Mouse (Mus musculus): ENCODE data around the gene Mrps34. TPM values are rescaled to one million over a fixed set of nuclear protein-coding genes. Genes with fewer than 3 reads are reported as not detected.

Gene Mrps34
- total and polyA plus RNA-seq, 3 experiments = 21.1 to 82.8 (median 28.8) TPM

- Histone ChIP-seq H3K36me3 (replicated peaks) (peaks cover 100% of the 10 kb centered on the region), H3K27me3 (ENCODE audit: insufficient read depth, low read length) (no peaks in the 10 kb centered on the region), H3K4me3 (ENCODE audit: low read depth, low read length) (peak overlapping the region; percentile 44; the same call in 1 of the 2 replicates), H3K9me3 (replicated peaks) (no peaks in the 10 kb centered on the region), H3K4me1 (ENCODE audit: insufficient read depth, low read depth, low read length) (peaks cover 71% of the 10 kb centered on the region)
- TF ChIP-seq TAL1 (conservative IDR thresholded peaks at IDR 0.05; ENCODE audit: low read depth, low read length) = no peak
- no peak for TF ChIP-seq GATA2 (IDR thresholded peaks at IDR 0.05; ENCODE audit: borderline replicate concordance, low read depth, low read length)
- no peak for TF ChIP-seq GATA1 (IDR thresholded peaks at IDR 0.05; ENCODE audit: borderline replicate concordance, low read length)
- TF ChIP-seq CTCF (IDR thresholded peaks at IDR 0.05; ENCODE audit: low read depth, low read length) = no peak
- no peak for TF ChIP-seq POLR2AphosphoS5 (IDR thresholded peaks at IDR 0.05; ENCODE audit: insufficient replicate concordance, low read depth, low read length)
- ATAC-seq (ENCODE audit: extremely low read depth, insufficient number of reproducible peaks, low FRiP score, poor library complexity, severe bottlenecking) (no peak), DNase-seq (ENCODE audit: low spot score) (no peak)
Measured at GRCm38 (mm10) chr17:24902124-24902523, 7.2 kb downstream of the Mrps34 start.

GRCm38 (mm10) chr17:24902671-24903474 lies 8.0 kb downstream of the Mrps34 start:
- ATAC-seq (ENCODE audit: extremely low read depth, insufficient number of reproducible peaks, low FRiP score, poor library complexity, severe bottlenecking) (peak; percentile 75), DNase-seq (ENCODE audit: low spot score) (peak; percentile 66)
- Histone ChIP-seq H3K36me3 (replicated peaks) (peaks cover 100% of the 10 kb centered on the region), H3K4me3 (ENCODE audit: low read depth, low read length) (peak overlapping the region; percentile 48; the same call in 1 of the 2 replicates), H3K27me3 (ENCODE audit: insufficient read depth, low read length) (no peaks in the 10 kb centered on the region), H3K9me3 (replicated peaks) (no peaks in the 10 kb centered on the region), H3K4me1 (ENCODE audit: insufficient read depth, low read depth, low read length) (peaks cover 64% of the 10 kb centered on the region)
- TF ChIP-seq GATA1 (IDR thresholded peaks at IDR 0.05; ENCODE audit: borderline replicate concordance, low read length) (no peak), TAL1 (conservative IDR thresholded peaks at IDR 0.05; ENCODE audit: low read depth, low read length) (peak; percentile 92)

DNA sequence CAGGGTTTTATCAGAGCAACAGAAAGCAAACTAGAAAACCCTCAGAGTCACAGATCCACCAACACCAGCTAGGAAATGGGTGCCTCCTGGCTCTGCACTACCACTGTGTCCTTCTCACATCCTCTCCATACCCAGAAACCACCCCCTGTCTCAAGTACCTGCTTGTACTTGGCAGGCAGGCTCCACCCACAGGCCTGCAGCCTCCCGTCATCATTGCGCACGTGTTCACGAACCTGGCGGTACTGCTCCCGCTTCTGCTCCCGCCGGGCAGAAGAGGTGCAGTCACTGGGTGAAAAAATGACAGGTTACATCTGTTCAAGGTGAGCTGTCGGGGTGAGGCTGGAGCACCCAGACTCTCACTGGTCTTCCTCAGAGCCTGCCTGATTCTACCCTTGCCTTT lies 8.9 kb downstream of the Mrps34 start:
- Histone ChIP-seq H3K4me1 (ENCODE audit: insufficient read depth, low read depth, low read length) (peaks cover 55% of the 10 kb centered on the region), H3K9me3 (replicated peaks) (no peaks in the 10 kb centered on the region), H3K4me3 (ENCODE audit: low read depth, low read length) (no peak overlapping the region), H3K36me3 (replicated peaks) (peaks cover 100% of the 10 kb centered on the region), H3K27me3 (ENCODE audit: insufficient read depth, low read length) (no peaks in the 10 kb centered on the region)
- DNase-seq (ENCODE audit: low spot score) (no peak), ATAC-seq (ENCODE audit: extremely low read depth, insufficient number of reproducible peaks, low FRiP score, poor library complexity, severe bottlenecking) (no peak)
- TF ChIP-seq GATA2 (IDR thresholded peaks at IDR 0.05; ENCODE audit: borderline replicate concordance, low read depth, low read length) (no peak), TAL1 (conservative IDR thresholded peaks at IDR 0.05; ENCODE audit: low read depth, low read length) (no peak), GATA1 (IDR thresholded peaks at IDR 0.05; ENCODE audit: borderline replicate concordance, low read length) (no peak), POLR2AphosphoS5 (IDR thresholded peaks at IDR 0.05; ENCODE audit: insufficient replicate concordance, low read depth, low read length) (no peak), CTCF (IDR thresholded peaks at IDR 0.05; ENCODE audit: low read depth, low read length) (no peak)

- ATAC-seq (ENCODE audit: extremely low read depth, insufficient number of reproducible peaks, low FRiP score, poor library complexity, severe bottlenecking) (no peak), DNase-seq (ENCODE audit: low spot score) (no peak)
- Histone ChIP-seq H3K4me3 (ENCODE audit: low read depth, low read length) (no peak overlapping the region), H3K36me3 (replicated peaks) (peaks cover 100% of the 10 kb centered on the region), H3K9me3 (replicated peaks) (no peaks in the 10 kb centered on the region), H3K4me1 (ENCODE audit: insufficient read depth, low read depth, low read length) (peaks cover 28% of the 10 kb centered on the region), H3K27me3 (ENCODE audit: insufficient read depth, low read length) (no peaks in the 10 kb centered on the region)
- TF ChIP-seq CTCF (IDR thresholded peaks at IDR 0.05; ENCODE audit: low read depth, low read length) (no peak), GATA2 (IDR thresholded peaks at IDR 0.05; ENCODE audit: borderline replicate concordance, low read depth, low read length) (no peak), TAL1 (conservative IDR thresholded peaks at IDR 0.05; ENCODE audit: low read depth, low read length) (no peak), GATA1 (IDR thresholded peaks at IDR 0.05; ENCODE audit: borderline replicate concordance, low read length) (no peak), POLR2AphosphoS5 (IDR thresholded peaks at IDR 0.05; ENCODE audit: insufficient replicate concordance, low read depth, low read length) (no peak)
Measured at GRCm38 (mm10) chr17:24907591-24907990, 12.7 kb downstream of the Mrps34 start.

GRCm38 (mm10) chr17:24913984-24914383 lies 19.1 kb downstream of the Mrps34 start:
- H3K4me3 ChIP-seq (ENCODE audit: low read depth, low read length) = peak overlapping the region; percentile 31; the same call in 1 of the 2 replicates

DNA sequence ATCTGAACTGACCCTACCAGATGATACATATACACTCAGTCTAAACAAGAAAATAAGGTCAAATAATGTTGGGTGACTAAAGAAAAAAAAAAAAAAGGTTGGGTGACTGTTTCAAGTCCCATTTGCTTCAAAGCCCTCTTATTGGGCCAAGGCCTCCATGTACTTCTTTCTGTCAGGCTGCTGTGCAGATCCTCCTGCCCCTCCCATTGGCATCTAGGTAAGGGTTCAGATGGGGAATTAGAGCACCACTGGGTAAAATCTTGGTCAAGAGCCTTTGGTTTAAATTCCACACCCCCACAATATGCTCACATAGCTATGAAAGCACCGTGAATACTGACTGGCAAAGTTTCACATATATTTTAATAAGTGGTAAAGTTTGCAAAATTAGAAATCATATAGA lies 28.3 kb downstream of the Mrps34 start:
- Histone ChIP-seq H3K9me3 (replicated peaks) (no peaks in the 10 kb centered on the region), H3K4me1 (ENCODE audit: insufficient read depth, low read depth, low read length) (peaks cover 4% of the 10 kb centered on the region; the same call in 1 of the 2 replicates), H3K27me3 (ENCODE audit: insufficient read depth, low read length) (no peaks in the 10 kb centered on the region), H3K4me3 (ENCODE audit: low read depth, low read length) (no peak overlapping the region), H3K36me3 (replicated peaks) (peaks cover 98% of the 10 kb centered on the region)
- DNase-seq (ENCODE audit: low spot score) = no peak
- TF ChIP-seq TAL1 (conservative IDR thresholded peaks at IDR 0.05; ENCODE audit: low read depth, low read length) (no peak), CTCF (IDR thresholded peaks at IDR 0.05; ENCODE audit: low read depth, low read length) (no peak), GATA1 (IDR thresholded peaks at IDR 0.05; ENCODE audit: borderline replicate concordance, low read length) (no peak), GATA2 (IDR thresholded peaks at IDR 0.05; ENCODE audit: borderline replicate concordance, low read depth, low read length) (no peak), POLR2AphosphoS5 (IDR thresholded peaks at IDR 0.05; ENCODE audit: insufficient replicate concordance, low read depth, low read length) (no peak)
- no peak for ATAC-seq (ENCODE audit: extremely low read depth, insufficient number of reproducible peaks, low FRiP score, poor library complexity, severe bottlenecking)

More at GRCm38 (mm10) chr17:24913984-24914383, 19.1 kb downstream of the Mrps34 start:
- Histone ChIP-seq H3K36me3 (replicated peaks) (peaks cover 99% of the 10 kb centered on the region), H3K9me3 (replicated peaks) (no peaks in the 10 kb centered on the region), H3K4me1 (ENCODE audit: insufficient read depth, low read depth, low read length) (peaks cover 20% of the 10 kb centered on the region), H3K27me3 (ENCODE audit: insufficient read depth, low read length) (no peaks in the 10 kb centered on the region)
- no peak for DNase-seq (ENCODE audit: low spot score)
- no peak for ATAC-seq (ENCODE audit: extremely low read depth, insufficient number of reproducible peaks, low FRiP score, poor library complexity, severe bottlenecking)
- no peak for TF ChIP-seq CTCF (IDR thresholded peaks at IDR 0.05; ENCODE audit: low read depth, low read length)
